Mouse (Mus musculus) lung, postnatal 36 days (tissue): ENCODE data around the gene Samd4b.
A peak's percentile ranks its signal among the peaks of the same experiment; 100 is the strongest.
"Not testable (repeated sequence)": the region's sequence is repeated elsewhere in the genome, so short reads cannot be mapped to it uniquely, and the experiment has no call there.

Source experiments
- DNase-seq: peaks from one replicate; pipeline ENCODE4 v3.0.0; 2022; ENCODE audit warnings: mixed read lengths

The Samd4b gene

GRCm38 (mm10) chr7:28392429-28393271 is 205.3 kb downstream of the Samd4b start, which contains the start of the genes Med29 and Paf1:
Med29 (minus strand) TSS chr7:28392708.
Paf1 (plus strand) TSS chr7:28392951.
- DNase-seq = peak; percentile 99

- no peak for DNase-seq
Observed at GRCm38 (mm10) chr7:28390331-28390730, 207.6 kb downstream of the Samd4b start.

GRCm38 (mm10) chr7:28387384-28387783 is 210.6 kb downstream of the Samd4b start:
- DNase-seq = not testable (repeated sequence)

GRCm38 (mm10) chr7:28386877-28387276 is 211.1 kb downstream of the Samd4b start:
- not testable (repeated sequence) for DNase-seq

DNA sequence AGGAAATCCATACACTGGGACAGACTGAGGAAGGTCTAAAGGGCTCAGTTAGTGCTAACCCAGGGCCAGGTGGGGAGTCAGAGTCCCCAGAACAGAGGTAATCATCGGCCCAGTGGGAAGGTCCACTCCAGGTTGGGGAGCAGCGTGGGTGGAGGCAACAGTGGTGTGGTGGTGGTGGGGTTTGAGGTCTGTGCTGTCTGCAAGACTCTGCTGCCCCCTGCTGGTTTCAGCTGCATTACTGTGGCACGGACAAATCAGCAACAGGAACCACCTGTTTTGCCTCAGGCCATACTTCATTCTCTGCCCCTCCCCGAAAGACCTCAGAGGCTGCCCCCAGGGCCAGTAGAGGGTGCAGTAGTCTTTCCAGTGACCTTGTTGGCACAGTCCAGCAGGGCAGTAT is 211.5 kb downstream of the Samd4b start:
- DNase-seq = peak; percentile 96

DNA sequence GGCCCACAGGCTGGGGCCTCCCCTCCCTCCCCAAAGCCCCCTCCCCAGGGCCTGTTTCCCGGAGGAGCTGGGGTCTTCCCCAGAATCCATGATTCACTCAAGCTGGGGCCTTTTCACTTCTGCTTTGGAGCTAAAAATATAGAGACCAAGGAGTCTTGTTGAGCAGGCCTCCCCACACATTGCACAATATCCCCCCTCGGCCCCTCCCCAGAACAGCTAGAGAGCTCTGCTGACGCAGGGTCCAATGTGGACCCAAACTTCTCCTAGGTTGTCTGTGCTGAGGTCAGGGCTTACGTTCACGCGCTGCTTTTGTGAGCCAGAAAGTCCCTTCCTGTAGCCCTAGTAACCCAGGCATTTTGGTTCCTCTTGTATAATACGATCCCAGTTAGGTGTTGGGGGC is 211.9 kb downstream of the Samd4b start:
- DNase-seq = peak; percentile 80

DNA sequence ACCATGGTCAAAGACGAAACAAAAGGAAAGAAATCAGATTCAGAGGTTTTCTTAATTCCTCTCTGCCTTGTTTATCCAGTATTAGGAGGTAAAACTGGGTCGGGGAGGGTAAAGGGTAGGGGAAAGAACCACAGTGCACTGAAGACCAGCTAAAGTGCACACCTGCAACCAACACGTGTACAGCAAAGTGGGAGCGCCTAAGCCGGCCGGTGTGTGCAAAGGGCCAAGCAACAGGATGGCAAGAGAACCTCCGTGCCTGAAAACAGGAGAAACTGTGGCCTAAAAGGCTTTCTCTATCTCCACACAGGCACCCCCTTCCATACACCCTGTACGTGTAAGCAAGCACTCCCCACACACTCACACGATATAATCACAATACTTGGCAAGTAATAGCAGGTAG is 212.7 kb downstream of the Samd4b start:
- DNase-seq = no peak

GRCm38 (mm10) chr7:28384162-28384561 is 213.8 kb downstream of the Samd4b start:
- DNase-seq = peak; percentile 35

DNA sequence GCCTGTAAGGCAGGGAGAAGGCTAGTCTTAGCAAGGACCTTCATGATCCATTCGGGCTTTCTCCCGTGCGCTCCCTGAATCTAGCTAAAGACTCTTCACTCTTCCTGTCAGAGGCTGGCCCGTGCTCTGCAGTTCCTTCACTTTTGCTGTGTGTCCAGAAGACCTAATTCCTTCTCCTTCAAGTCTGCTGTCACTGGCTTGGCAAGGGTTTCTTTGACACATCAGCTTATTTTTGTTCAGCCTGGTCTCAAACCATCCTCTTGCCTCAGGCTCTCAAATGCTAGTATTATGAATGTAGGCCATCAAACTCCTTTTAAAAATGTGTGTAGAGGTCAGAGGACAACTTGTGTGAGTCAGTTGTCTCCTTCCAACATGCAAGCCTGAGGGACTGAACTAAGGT is 214.3 kb downstream of the Samd4b start:
- no peak for DNase-seq

DNA sequence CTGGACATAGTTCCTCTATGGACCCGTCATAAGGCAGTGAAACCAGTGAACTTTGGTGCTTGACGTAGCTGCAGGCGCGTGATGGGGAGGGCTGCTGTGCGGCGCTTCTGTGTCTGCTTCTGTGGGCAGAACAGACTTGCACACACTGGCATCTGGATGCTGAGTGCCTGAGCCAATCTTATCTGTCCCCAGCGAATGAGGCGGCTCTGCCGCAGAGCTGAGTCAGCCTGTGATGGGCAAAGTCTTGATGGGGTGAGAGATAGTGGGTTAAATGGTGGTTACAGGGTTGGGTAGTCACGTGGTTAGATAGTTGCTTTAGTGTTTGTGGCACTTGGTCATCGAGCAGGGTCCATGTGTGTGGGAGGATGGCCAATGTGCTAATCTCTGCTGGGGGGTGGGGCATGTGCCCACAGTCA is 215.0 kb downstream of the Samd4b start:
- DNase-seq = peak; percentile 76

DNA sequence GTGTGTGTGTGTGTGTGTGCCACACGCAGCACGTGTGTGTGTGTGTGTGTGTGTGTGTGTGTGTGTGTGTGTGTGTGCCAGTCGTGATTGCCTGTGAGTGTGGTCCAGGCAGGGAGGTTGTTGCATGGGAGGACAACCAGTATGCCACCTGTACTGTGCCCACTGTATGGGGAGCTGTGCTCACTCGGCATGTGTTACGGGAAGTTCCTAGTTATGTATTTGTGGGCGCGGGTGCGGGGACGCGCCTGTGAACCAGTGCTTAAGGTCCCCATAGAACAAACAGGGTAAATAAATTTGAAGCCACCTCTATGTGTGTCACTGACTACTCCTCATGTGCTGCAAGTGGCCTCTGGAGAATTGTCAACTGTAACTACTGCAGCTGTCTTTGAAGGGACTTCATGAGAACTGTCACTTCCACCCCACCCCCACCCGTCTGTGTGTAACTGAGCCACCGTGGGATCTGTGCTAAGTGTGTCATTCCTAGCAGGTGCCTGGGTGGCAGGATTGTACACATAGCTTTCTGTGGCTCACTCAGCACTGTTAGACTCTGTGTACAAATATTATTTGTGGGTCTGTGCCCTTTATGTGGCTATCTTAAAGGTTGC is 215.5 kb downstream of the Samd4b start:
- DNase-seq = no peak

GRCm38 (mm10) chr7:28381938-28382337 is 216.0 kb downstream of the Samd4b start:
- peak; percentile 97 for DNase-seq

DNA sequence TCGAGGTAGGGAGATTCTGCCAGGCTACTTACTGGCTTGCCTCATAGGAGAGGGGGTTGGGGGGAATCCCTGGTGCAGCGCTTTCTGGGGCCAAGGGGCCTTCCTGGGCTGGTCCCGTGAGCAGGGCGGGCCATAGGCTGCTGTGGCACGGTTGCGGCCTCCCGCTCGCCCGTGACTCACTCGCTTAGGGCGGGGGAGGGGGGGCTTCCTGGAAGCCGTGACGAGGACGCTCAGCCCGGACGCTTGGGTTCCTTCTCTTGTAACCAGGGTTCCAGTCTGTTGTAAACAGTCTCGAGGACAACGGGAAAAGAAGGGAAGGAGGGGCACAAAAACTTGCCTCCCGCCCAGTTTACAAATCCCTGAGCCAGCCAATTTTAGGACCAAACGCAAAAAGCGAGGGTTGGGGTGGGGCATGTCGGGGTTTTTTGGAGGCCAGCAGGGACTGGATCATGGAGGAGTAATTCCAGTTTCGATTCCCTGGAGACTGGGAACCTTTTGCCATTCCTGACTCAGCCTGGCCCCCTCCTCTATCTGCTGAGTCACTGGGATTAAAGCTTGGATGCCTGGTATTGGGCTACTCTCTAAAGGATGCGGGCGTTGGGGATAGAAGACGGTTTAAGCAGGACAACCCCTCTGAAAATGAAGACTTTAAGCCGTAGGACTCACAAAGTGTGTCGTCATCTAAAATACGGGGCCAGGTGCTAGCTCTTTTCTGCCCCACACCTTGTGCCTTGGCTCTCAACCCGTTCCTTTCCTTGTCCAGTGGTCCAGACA is 216.7 kb downstream of the Samd4b start:
- peak; percentile 95 for DNase-seq

GRCm38 (mm10) chr7:28380237-28381016 is 217.5 kb downstream of the Samd4b start, which contains the start of gene Zfp36:
Zfp36 (minus strand) TSS chr7:28380253.
- DNase-seq = no peak

DNA sequence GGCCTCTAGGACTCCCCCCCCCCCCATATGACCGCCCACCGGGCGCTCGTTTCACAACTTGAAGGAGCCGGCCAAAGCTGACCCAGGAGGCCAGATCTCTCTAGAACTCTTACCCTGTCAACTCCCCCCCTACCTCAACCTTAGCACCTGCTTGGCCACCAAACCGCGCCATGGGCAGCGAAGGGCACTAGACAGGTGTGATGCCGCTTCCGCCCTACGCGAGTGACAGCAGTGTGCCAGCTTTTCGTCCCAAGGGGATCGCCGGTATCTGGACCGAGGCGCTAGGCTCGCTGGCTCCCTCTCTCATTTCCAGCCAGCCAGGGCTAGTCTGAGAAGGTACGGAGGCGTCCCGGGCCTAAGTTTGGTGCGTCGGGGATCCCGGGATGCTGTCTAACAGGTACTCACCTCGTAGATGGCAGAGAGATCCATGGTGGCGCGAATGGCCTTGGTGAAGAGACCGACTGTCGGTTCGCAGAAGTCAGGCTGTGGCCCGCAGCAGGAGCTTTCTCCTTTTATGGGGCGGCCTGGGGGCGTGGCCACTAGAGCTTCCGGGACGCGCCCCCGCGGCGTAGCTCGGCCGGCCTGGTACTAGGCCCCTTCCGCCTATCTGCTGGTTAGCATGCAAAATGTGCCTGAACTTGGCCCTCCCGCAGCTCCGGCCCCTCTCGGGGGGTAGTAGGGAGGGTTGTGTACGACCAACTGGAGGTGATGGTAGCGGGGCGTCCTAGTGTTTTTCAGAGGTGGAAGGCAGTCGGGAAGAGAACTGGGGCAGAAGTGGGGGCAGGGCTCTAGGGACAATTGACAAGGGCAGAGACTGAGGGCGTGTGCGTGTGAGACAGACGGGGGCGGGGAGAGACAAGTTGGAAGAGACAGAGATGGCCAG is 218.9 kb downstream of the Samd4b start:
- DNase-seq = peak; percentile 99

DNA sequence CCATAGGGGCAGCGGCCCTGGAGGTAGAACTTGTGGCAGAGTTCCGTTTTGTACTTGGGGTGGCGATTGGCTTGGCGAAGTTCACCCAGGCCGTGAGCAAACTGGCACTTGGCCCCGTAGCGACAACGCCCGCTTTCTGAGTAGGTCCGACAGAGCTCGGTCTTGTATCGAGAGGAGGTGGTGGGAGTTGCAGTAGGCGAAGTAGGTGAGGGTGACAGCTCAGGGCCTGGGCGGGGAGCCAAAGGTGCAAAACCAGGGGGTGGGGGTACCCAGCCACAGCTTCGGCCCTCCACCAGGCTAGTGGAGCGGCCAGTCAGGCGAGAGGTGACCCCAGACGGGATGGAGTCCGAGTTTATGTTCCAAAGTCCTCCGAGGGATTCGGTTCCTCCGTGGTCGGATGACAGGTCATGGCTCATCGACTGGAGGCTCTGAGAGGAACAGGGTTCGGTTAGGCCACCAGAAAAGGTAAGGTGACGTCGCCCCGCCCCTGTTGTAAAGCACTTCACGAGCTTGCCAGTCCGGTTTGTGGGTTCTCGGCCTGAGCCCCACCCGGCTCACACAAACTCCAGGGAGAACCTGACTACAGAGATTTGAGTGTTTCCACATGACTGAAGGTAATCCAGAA is 219.8 kb downstream of the Samd4b start:
- peak; percentile 94 for DNase-seq

DNA sequence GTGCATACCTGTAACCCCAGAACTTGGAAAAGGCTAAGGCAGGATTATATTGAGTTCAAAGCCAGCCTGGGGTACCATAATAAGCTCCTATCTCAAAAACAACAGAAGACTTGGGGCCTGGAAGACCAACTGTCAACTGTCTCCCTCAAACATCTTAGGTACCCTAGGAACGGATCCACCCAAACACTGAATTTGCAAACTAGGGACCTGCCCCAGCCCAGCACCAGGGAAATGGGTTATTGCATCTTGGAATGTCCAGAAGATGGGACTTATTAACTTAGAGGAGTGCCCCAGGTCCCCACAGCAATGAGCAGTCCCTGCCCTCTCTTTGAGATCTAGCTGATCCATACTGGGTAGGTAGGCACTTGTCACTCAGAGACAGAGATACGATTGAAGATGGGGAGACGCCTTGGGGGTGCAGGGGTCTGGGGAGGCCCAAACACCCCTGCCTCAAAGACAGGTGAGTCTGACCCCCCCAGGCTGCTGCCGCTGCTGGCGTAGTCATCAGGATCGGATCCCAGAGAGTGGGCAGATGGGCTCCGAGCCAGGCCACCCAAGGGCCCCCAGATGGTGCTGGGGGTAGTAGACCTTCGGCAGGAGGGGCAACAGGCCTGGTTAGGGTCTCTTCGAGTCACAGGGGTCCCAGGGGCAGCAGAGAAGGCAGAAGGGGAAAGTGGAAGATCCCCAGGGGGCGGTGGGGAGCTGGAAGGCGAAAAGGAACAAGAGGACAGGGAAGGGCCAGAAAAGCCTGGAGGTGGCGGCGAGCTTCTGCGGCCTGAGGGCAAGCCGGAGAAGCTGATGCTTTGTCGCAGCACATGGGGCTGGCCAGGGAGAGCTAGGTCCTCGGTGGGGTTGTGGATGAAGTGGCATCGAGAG is 220.5 kb downstream of the Samd4b start:
- peak; percentile 44 for DNase-seq

- DNase-seq = peak; percentile 96
Observed at GRCm38 (mm10) chr7:28376011-28376771, 221.8 kb downstream of the Samd4b start.
